Mouse (Mus musculus) midbrain, embryonic 15.5 days (tissue): ENCODE measurements at regions not wholly inside any gene's neighbourhood (a gene's known extent, or its start where the extent isn't known, plus 50 kb on each side); places are given as distances from the start of the nearest gene placed in this dataset.

ENCODE experiments used
- ATAC-seq: fragments of 200-750 bp; cut with Nextera tagmentation; replicated peaks from 2 replicates; pipeline ENCODE4 v1.8.0; 2017; ENCODE audit warnings: moderate TSS enrichment
- H3K27ac ChIP-seq: fragments of 300-500 bp; sonication (generic); 2 replicates; pipeline ENCODE4 v1.5.1; 2015; ENCODE audit warnings: mild to moderate bottlenecking, inconsistent platforms
- H3K27me3 ChIP-seq: fragments of 300-500 bp; sonication (generic); replicated peaks from 2 replicates; pipeline ENCODE4 v1.6.1; 2015; ENCODE audit warnings: inconsistent platforms
- H3K36me3 ChIP-seq: fragments of 300-500 bp; sonication (generic); replicated peaks from 2 replicates; pipeline ENCODE4 v1.6.1; 2015; ENCODE audit warnings: inconsistent platforms
- H3K4me1 ChIP-seq: fragments of 300-500 bp; sonication (generic); 2 replicates; pipeline ENCODE4 v1.6.1; 2015; ENCODE audit warnings: inconsistent platforms
- H3K4me2 ChIP-seq: fragments of 300-500 bp; sonication (generic); 2 replicates; pipeline ENCODE4 v1.6.1; 2015; ENCODE audit warnings: inconsistent platforms, mild to moderate bottlenecking, moderate library complexity
- H3K4me3 ChIP-seq: fragments of 300-500 bp; sonication (generic); 2 replicates; pipeline ENCODE4 v1.5.1; 2015; ENCODE audit warnings: mild to moderate bottlenecking, inconsistent platforms
- H3K9ac ChIP-seq: fragments of 300-500 bp; sonication (generic); 2 replicates; pipeline ENCODE4 v1.6.1; 2015; ENCODE audit warnings: mild to moderate bottlenecking, inconsistent platforms
- H3K9me3 ChIP-seq: fragments of 300-500 bp; sonication (generic); 2 replicates; pipeline ENCODE4 v1.6.1; 2016; ENCODE audit warnings: inconsistent platforms
- WGBS: fragments of 180-500 bp; shearing (Covaris S2); methylation state at CpG from one replicate; pipeline ENCODE4 v1.1.7; 2015; ENCODE audit warnings: mixed read lengths; 5-methylcytosine and 5-hydroxymethylcytosine counted together

DNA sequence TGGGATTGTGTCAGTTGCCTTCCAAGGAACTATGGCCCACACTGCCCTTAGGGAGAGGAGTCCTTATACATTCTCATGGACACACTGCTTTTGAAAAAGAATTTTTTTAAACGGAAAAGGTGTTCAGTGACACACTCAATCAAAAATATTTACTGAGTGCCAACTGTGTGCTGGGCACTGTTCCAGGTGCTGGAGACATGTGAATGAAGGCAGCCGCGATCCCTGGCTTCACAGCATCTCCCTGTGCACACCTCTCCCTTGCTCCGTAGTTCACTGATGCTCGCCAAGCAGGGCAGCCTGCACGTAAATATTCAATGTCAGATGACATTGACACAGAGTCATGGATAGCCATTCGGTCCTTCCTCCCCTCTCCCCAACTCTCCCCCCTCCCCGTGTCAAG is 635.7 kb upstream of the 3110018I06Rik start:
- Histone ChIP-seq H3K9me3 (no peaks in the 10 kb centered on the region), H3K4me1 (no peaks in the 10 kb centered on the region), H3K4me3 (no peak overlapping the region), H3K4me2 (no peak overlapping the region), H3K36me3 (no peaks in the 10 kb centered on the region), H3K27ac (no peak overlapping the region), H3K27me3 (no peaks in the 10 kb centered on the region), H3K9ac (no peak overlapping the region)
- 80% methylated on average over 8 of the region's 8 CpGs for WGBS
- ATAC-seq = no peak

DNA sequence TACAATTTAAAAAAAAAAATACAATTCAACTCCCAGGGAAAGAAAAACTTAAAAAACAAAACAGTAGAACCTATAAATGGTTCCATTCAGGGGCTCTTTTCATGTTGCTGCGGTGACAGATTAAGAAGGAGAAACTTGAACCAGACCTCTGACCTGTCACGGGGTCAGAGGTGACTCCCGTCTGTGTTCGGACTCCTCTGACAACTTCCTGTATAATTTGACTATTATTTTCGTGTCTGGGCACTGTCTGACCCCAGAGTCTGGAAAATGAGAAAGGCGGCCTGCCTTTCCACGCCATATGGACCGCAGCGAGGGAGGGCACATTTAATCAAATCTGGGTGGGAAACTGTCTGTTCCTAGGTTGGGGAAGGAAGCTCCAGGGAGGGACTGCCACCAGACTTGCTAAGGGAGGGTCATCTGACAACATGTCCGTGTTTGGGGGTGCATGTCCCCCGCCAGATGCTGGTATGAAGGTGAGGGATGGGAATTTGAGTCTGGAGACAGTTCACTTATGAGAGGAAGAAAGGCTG is 634.7 kb upstream of the 3110018I06Rik start:
- Histone ChIP-seq H3K4me3 (no peak overlapping the region), H3K4me2 (no peak overlapping the region), H3K9me3 (no peaks in the 10 kb centered on the region), H3K4me1 (no peaks in the 10 kb centered on the region), H3K27me3 (no peaks in the 10 kb centered on the region), H3K9ac (no peak overlapping the region), H3K27ac (no peak overlapping the region), H3K36me3 (no peaks in the 10 kb centered on the region)
- no peak for ATAC-seq
- 47% methylated on average over 11 of the region's 11 CpGs for WGBS

DNA sequence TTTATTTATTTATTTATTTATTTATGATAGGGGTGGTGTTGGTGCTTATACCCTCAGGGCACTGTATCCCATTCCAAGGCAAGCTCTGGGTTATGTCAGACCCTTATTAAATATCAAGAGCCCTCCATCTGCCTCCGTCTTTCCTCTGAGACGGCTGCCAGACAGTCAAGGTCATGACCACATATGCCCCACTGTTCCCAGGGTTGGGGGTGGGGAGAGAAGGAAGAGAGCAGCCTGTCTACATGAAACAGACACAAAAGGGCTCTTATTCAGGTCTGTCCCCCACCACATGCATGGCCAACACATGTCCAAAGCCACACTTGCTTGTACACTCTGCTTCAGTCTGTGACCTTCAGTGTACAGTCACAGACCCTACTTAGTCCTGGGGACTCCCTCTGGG is 632.9 kb upstream of the 3110018I06Rik start:
- Histone ChIP-seq H3K9ac (no peak overlapping the region), H3K36me3 (no peaks in the 10 kb centered on the region), H3K9me3 (no peaks in the 10 kb centered on the region), H3K27ac (no peak overlapping the region), H3K4me1 (no peaks in the 10 kb centered on the region), H3K4me3 (no peak overlapping the region), H3K4me2 (no peak overlapping the region), H3K27me3 (no peaks in the 10 kb centered on the region)
- no peak for ATAC-seq
- WGBS = 54% methylated on average over 2 of the region's 2 CpGs

- no peak for ATAC-seq
- Histone ChIP-seq H3K36me3 (no peaks in the 10 kb centered on the region), H3K4me2 (no peak overlapping the region), H3K27me3 (no peaks in the 10 kb centered on the region), H3K9ac (no peak overlapping the region), H3K9me3 (no peaks in the 10 kb centered on the region), H3K4me3 (no peak overlapping the region), H3K27ac (no peak overlapping the region), H3K4me1 (no peaks in the 10 kb centered on the region)
- WGBS = 94% methylated on average over 5 of the region's 5 CpGs
These were observed 626.8 kb upstream of the 3110018I06Rik start for GRCm38 (mm10) chr12:106861638-106862037.

DNA sequence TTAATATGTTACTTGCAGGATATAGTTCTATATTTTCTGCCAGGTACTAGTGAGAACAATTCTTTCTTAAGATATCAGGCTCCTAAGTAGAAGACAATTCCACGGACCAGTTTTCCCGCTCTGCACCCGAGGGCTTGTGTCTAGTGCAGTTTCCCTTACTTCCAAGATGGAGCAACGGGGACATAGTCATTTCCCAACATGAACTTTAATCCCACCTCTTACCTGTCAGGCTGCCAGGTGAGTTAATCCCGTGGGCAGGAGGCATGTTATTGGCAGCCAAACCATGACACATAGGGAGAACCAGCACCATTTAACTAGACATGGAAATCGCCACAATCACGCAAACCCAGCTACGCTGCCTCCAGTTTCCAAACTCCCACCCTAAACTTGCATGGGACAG is 624.4 kb upstream of the 3110018I06Rik start:
- H3K27ac ChIP-seq = no peak overlapping the region
- H3K4me2 ChIP-seq = no peak overlapping the region
- no peak for ATAC-seq
- no peaks in the 10 kb centered on the region for H3K9me3 ChIP-seq
- no peaks in the 10 kb centered on the region for H3K4me1 ChIP-seq
- H3K4me3 ChIP-seq = no peak overlapping the region
- no peak overlapping the region for H3K9ac ChIP-seq
- H3K27me3 ChIP-seq = no peaks in the 10 kb centered on the region
- H3K36me3 ChIP-seq = no peaks in the 10 kb centered on the region
- 96% methylated on average over 8 of the region's 8 CpGs for WGBS

DNA sequence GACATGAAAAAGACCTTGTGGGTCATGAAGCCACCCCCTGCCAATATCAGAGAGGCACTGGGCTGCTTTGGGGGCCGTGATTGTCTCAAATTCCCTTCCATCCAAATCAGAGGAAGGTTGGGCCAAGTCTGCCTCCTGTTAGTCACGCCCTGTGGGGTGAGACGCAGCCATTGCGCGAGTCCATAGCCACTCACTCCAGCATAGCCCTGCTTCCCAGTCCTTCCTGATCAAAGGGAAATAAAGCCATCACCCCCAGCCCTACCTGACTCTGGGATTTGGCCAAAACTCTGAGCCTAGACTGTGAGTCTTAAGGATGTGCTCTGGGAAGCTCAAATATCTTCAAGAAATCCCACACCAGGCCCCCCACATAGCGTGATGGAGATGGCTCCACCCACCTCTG is 620.4 kb upstream of the 3110018I06Rik start:
- no peaks in the 10 kb centered on the region for H3K36me3 ChIP-seq
- H3K9me3 ChIP-seq = no peaks in the 10 kb centered on the region
- H3K4me2 ChIP-seq = no peak overlapping the region
- ATAC-seq = no peak
- H3K27ac ChIP-seq = no peak overlapping the region
- H3K27me3 ChIP-seq = no peaks in the 10 kb centered on the region
- H3K4me1 ChIP-seq = no peaks in the 10 kb centered on the region
- no peak overlapping the region for H3K9ac ChIP-seq
- WGBS = 69% methylated on average over 6 of the region's 6 CpGs
- no peak overlapping the region for H3K4me3 ChIP-seq

DNA sequence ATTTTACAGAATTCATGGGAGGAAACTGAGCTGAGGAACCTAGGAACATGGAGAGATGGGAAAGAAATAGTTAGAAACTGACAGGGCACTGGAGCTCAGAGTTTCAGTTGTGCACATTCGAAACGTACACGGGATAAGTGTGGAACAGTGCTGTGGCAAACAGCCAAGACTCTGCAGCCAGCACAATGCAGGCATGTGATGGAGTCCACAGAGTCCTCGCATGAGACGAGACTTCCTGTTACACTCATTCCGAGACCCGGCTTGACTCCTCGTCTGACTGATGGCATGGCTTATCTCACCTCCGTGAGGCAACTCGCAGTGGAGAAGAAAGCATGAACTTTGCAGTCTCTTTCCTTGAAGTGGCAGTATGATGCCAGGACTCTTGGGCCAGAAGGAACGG is 617.0 kb upstream of the 3110018I06Rik start:
- H3K9ac ChIP-seq = no peak overlapping the region
- no peak overlapping the region for H3K4me3 ChIP-seq
- 81% methylated on average over 11 of the region's 11 CpGs for WGBS
- no peaks in the 10 kb centered on the region for H3K36me3 ChIP-seq
- no peak for ATAC-seq
- no peak overlapping the region for H3K4me2 ChIP-seq
- no peaks in the 10 kb centered on the region for H3K4me1 ChIP-seq
- no peak overlapping the region for H3K27ac ChIP-seq
- no peaks in the 10 kb centered on the region for H3K27me3 ChIP-seq
- no peaks in the 10 kb centered on the region for H3K9me3 ChIP-seq

- Histone ChIP-seq H3K36me3 (no peaks in the 10 kb centered on the region), H3K4me1 (no peaks in the 10 kb centered on the region), H3K9ac (no peak overlapping the region), H3K27me3 (no peaks in the 10 kb centered on the region), H3K27ac (no peak overlapping the region), H3K9me3 (no peaks in the 10 kb centered on the region), H3K4me2 (no peak overlapping the region), H3K4me3 (no peak overlapping the region)
- ATAC-seq = no peak
- WGBS = 88% methylated on average over 11 of the region's 11 CpGs
These were observed 615.3 kb upstream of the 3110018I06Rik start for GRCm38 (mm10) chr12:106872966-106873730.

DNA sequence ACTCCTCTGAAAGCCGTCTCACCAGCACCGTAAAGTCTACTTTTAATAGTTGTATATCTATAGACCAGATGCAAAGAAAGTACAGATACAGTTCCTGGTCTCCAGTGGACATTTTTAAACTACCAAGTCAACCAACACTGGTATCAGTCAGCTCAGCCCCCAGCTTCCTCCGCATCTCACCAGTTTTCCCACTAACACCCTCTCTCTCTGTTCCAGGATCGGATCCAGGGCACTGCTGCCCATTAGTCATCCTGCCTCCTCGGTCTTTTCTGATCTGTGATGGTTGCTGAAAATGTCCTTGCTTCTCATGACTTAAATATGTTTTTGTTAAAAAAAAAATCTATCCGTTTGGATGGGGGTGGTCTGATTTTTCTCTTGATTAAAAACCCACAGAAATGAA is 598.1 kb upstream of the 3110018I06Rik start:
- Histone ChIP-seq H3K9me3 (no peaks in the 10 kb centered on the region), H3K4me3 (no peak overlapping the region), H3K9ac (no peak overlapping the region), H3K4me2 (no peak overlapping the region), H3K27ac (no peak overlapping the region), H3K4me1 (no peaks in the 10 kb centered on the region), H3K36me3 (no peaks in the 10 kb centered on the region), H3K27me3 (no peaks in the 10 kb centered on the region)
- 91% methylated on average over 6 of the region's 6 CpGs for WGBS
- ATAC-seq = no peak

DNA sequence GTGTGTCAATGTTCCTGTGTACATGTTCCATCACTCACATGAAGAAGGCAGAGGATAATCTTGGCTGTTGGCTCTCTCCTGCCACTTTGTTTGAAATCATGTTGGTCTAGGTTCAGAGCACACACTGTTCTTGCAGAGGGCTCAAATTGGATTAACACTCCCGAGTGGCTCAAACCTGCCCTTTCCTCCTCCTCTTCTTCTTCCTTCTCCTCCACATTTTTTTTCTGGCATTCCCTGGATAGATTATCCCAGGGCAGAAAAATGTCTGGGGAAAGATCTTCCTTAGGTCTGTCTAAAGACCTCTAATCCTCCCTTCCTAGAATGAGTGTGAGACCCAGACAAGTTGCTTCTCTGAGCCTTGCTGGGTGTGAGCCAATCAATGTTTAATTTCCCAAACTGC is 594.4 kb upstream of the 3110018I06Rik start:
- Histone ChIP-seq H3K4me1 (no peaks in the 10 kb centered on the region), H3K4me3 (no peak overlapping the region), H3K36me3 (no peaks in the 10 kb centered on the region), H3K4me2 (no peak overlapping the region), H3K27me3 (no peaks in the 10 kb centered on the region), H3K9ac (no peak overlapping the region), H3K27ac (no peak overlapping the region), H3K9me3 (no peaks in the 10 kb centered on the region)
- WGBS = 19% methylated on average over 1 of the region's 1 CpGs
- ATAC-seq = no peak

GRCm38 (mm10) chr12:106904202-106904601 is 584.2 kb upstream of the 3110018I06Rik start:
- H3K4me3 ChIP-seq = no peak overlapping the region
- WGBS = 84% methylated on average over 5 of the region's 5 CpGs
- H3K36me3 ChIP-seq = no peaks in the 10 kb centered on the region
- H3K9me3 ChIP-seq = no peaks in the 10 kb centered on the region
- H3K4me2 ChIP-seq = no peak overlapping the region
- H3K27me3 ChIP-seq = no peaks in the 10 kb centered on the region
- no peak overlapping the region for H3K27ac ChIP-seq
- no peak overlapping the region for H3K9ac ChIP-seq
- no peak for ATAC-seq
- no peaks in the 10 kb centered on the region for H3K4me1 ChIP-seq

DNA sequence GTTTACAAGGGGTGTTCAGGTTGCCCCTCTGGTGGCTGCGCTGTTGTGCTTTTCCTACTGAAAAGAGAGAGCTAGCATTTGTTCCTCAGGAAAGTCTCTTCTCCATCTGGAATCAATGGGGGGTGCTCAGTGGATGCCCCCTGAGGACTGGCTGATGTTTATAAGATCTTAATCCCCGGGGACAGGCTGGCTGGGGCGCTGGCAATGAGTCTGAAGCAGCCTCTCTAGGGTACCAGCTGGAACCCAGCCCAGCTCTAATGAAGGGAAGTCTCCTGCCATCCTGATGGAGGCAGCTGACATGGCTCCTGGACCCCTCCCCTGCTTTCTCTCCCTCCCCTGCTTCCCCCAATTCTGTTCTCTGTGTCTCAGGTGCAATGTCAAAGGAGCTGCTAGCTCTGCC is 575.6 kb upstream of the 3110018I06Rik start:
- no peak overlapping the region for H3K27ac ChIP-seq
- H3K9me3 ChIP-seq = no peaks in the 10 kb centered on the region
- H3K36me3 ChIP-seq = no peaks in the 10 kb centered on the region
- H3K4me3 ChIP-seq = no peak overlapping the region
- H3K27me3 ChIP-seq = no peaks in the 10 kb centered on the region
- H3K4me2 ChIP-seq = no peak overlapping the region
- WGBS = 28% methylated on average over 3 of the region's 3 CpGs
- ATAC-seq = no peak
- H3K4me1 ChIP-seq = 0 out of 2 replicates have a peak, but pooled peaks cover 3% of the 10 kb centered on the region
- H3K9ac ChIP-seq = no peak overlapping the region

- no peaks in the 10 kb centered on the region for H3K9me3 ChIP-seq
- H3K36me3 ChIP-seq = no peaks in the 10 kb centered on the region
- whole genome bisulfite sequencing = 62% methylated on average over 12 of the region's 12 CpGs
- 0 out of 2 replicates have a peak overlapping the region, but pooled peaks have one; percentile 34 for H3K27ac ChIP-seq
- H3K4me3 ChIP-seq = no peak overlapping the region
- no peak for ATAC-seq
- H3K9ac ChIP-seq = no peak overlapping the region
- H3K27me3 ChIP-seq = no peaks in the 10 kb centered on the region
- peaks cover 6% of the 10 kb centered on the region for H3K4me1 ChIP-seq
- no peak overlapping the region for H3K4me2 ChIP-seq
These were observed 565.9 kb upstream of the 3110018I06Rik start for GRCm38 (mm10) chr12:106922571-106922991.
